Mouse (Mus musculus) megakaryocyte, embryonic 14.5 days (primary cell): ENCODE data around the gene Pdlim4.

Experiments used
- FLI1 ChIP-seq: IDR thresholded peaks from 2 replicates; pipeline ENCODE4 v1.6.1; 2012; ENCODE audit warnings: low read length, inconsistent platforms, mixed read lengths
- GATA1 ChIP-seq: IDR thresholded peaks from 3 replicates; pipeline ENCODE4 v1.6.1; 2012; ENCODE audit warnings: mixed read lengths, low read length, inconsistent platforms, borderline replicate concordance

GRCm38 (mm10) chr11:54106676-54107075 lies 37.9 kb upstream of the Pdlim4 start:
- TF ChIP-seq GATA1 (no peak), FLI1 (no peak)
